Mouse (Mus musculus) hindbrain, postnatal 0 days (tissue): ENCODE measurements around the gene Mcts2. TPM values are rescaled to one million over a fixed set of nuclear protein-coding genes. Genes with fewer than 3 reads are reported as not detected.

Source experiments
- ATAC-seq: fragments of 200-750 bp; cut with Nextera tagmentation; 2 replicates; pipeline ENCODE4 v1.8.0; 2017; ENCODE audit warnings: mild to moderate bottlenecking, moderate TSS enrichment, moderate library complexity
- DNase-seq: peaks from one replicate; pipeline ENCODE4 v3.0.0-alpha.2; 2015; ENCODE audit warnings: low spot score
- H3K27ac ChIP-seq: fragments of 300-500 bp; sonication (generic); 2 replicates; pipeline ENCODE4 v1.5.1; 2014; ENCODE audit warnings: mild to moderate bottlenecking
- H3K27me3 ChIP-seq: fragments of 300-500 bp; sonication (generic); 2 replicates; pipeline ENCODE4 v1.6.1; 2014; ENCODE audit warnings: low read length, mixed read lengths; ENCODE audit not compliant: insufficient read depth
- H3K36me3 ChIP-seq: fragments of 300-500 bp; sonication (generic); 2 replicates; pipeline ENCODE4 v1.6.1; 2014; ENCODE audit warnings: low read length, mixed read lengths; ENCODE audit not compliant: insufficient read depth
- H3K4me1 ChIP-seq: fragments of 300-500 bp; sonication (generic); 2 replicates; pipeline ENCODE4 v1.6.1; 2014; ENCODE audit warnings: antibody characterized with exemption, low read length, mixed read lengths; ENCODE audit not compliant: insufficient read depth
- H3K4me2 ChIP-seq: fragments of 300-500 bp; sonication (generic); 2 replicates; pipeline ENCODE4 v1.6.1; 2014; ENCODE audit warnings: low read depth, mild to moderate bottlenecking, low read length, moderate library complexity, mixed read lengths
- H3K4me3 ChIP-seq: fragments of 300-500 bp; sonication (generic); 2 replicates; pipeline ENCODE4 v1.5.1; 2014; ENCODE audit warnings: low read length
- H3K9ac ChIP-seq: fragments of 300-500 bp; sonication (generic); replicated peaks from 2 replicates; pipeline ENCODE4 v1.6.1; 2014; ENCODE audit warnings: mild to moderate bottlenecking, low read length, moderate library complexity, mixed read lengths
- H3K9me3 ChIP-seq: fragments of 300-500 bp; sonication (generic); 2 replicates; pipeline ENCODE4 v1.6.1; 2016; ENCODE audit warnings: low read length, mixed read lengths
- CTCF ChIP-seq: IDR thresholded peaks from 2 replicates; pipeline ENCODE4 v1.5.1; 2016; ENCODE audit warnings: antibody characterized with exemption, control low read depth, low read depth
- WGBS: fragments of 180-500 bp; shearing (Covaris S2); extraction: QIAGEN DNeasy Blood & Tissue Kit; methylation state at CpG from one replicate; pipeline ENCODE4 v1.1.7; 2014; 5-methylcytosine and 5-hydroxymethylcytosine counted together
- polyA plus RNA-seq: library from polyadenylated mRNA; unstranded; fragments of >200 nt; fragmentation: Nextera tagmentation; extraction: Ambion mirVana; gene quantifications from 2 replicates; pipeline ENCODE4 v1.2.1, GENCODE M21; 2015
- total RNA-seq: library from RNA; depleted of rRNA; stranded (reverse); fragments of >200 nt; gene quantifications from 2 replicates; pipeline ENCODE4 v1.2.3, GENCODE M21; 2014; rRNA removed

Mcts2 gene
- total and polyA plus RNA-seq, 2 experiments from 2014 or later, result 9.0 to 29.4 TPM

GRCm38 (mm10) chr2:152734984-152735383, 48.1 kb downstream of the Mcts2 start:
- TF ChIP-seq CTCF, result no peak
- ATAC-seq (peak; percentile 91), DNase-seq (peak; percentile 96)
- peak overlapping the region; percentile 82 for H3K4me2 ChIP-seq
- peak overlapping the region; percentile 56 for H3K9ac ChIP-seq
- no peaks in the 10 kb centered on the region for H3K36me3 ChIP-seq
- WGBS, result 0% methylated on average over 28 of the region's 28 CpGs
- H3K4me1 ChIP-seq, result peaks cover 9% of the 10 kb centered on the region
- H3K4me3 ChIP-seq, result peak overlapping the region; percentile 44
- no peaks in the 10 kb centered on the region for H3K27me3 ChIP-seq
- H3K9me3 ChIP-seq, result no peaks in the 10 kb centered on the region
- peak overlapping the region; percentile 70 for H3K27ac ChIP-seq

- DNase-seq, result peak; percentile 83
- ATAC-seq, result peak; percentile 73
- Histone ChIP-seq H3K27ac (peak within 1 kb of the TSS; percentile 70), H3K4me2 (peak within 1 kb of the TSS; percentile 82), H3K9ac (peak within 1 kb of the TSS; percentile 56), H3K9me3 (no peaks in the 10 kb centered on the region), H3K4me3 (peak within 1 kb of the TSS; percentile 44), H3K4me1 (peaks cover 8% of the 10 kb centered on the region), H3K36me3 (no peaks in the 10 kb centered on the region), H3K27me3 (no peaks in the 10 kb centered on the region)
- WGBS, result 1% methylated on average over 28 of the region's 28 CpGs
- no peak for TF ChIP-seq CTCF
Observed at GRCm38 (mm10) chr2:152736090-152736601, 49.3 kb downstream of the Mcts2 start, which contains the start of gene Id1. Gene Id1, plus strand, starts transcription at chr2:152736251.

GRCm38 (mm10) chr2:152736748-152737147, 49.9 kb downstream of the Mcts2 start:
- Histone ChIP-seq H3K36me3 (no peaks in the 10 kb centered on the region), H3K27ac (peak overlapping the region; percentile 70), H3K27me3 (no peaks in the 10 kb centered on the region), H3K4me3 (peak overlapping the region; percentile 44), H3K9me3 (no peaks in the 10 kb centered on the region), H3K4me1 (peaks cover 8% of the 10 kb centered on the region), H3K4me2 (peak overlapping the region; percentile 82), H3K9ac (peak overlapping the region; percentile 56)
- peak; percentile 52 for DNase-seq
- ATAC-seq, result no peak
- under 1% methylated on average over 22 of the region's 22 CpGs for WGBS
- TF ChIP-seq CTCF, result no peak

Other genes with a start within 250 kb of the Mcts2 start
- gene Defb23, start 222.4 kb upstream of the Mcts2 start, total RNA-seq, result not detected in 2 replicates
- gene Defb23, start 222.4 kb upstream of the Mcts2 start, polyA plus RNA-seq, result not detected in 2 replicates
- not detected in 2 replicates for gene Defb20, start 210.0 kb upstream of the Mcts2 start, total RNA-seq
- not detected in 2 replicates for gene Defb20, start 210.0 kb upstream of the Mcts2 start, polyA plus RNA-seq
- not detected in 2 replicates for gene Defb22, start 196.9 kb upstream of the Mcts2 start, total RNA-seq
- not detected in 2 replicates for gene Defb22, start 196.9 kb upstream of the Mcts2 start, polyA plus RNA-seq
- not detected in 2 replicates for gene Defb26, start 175.3 kb upstream of the Mcts2 start, total RNA-seq
- not detected in 2 replicates for gene Defb26, start 175.3 kb upstream of the Mcts2 start, polyA plus RNA-seq
- gene Defb28, start 168.8 kb upstream of the Mcts2 start, total RNA-seq, result not detected in 2 replicates
- gene Defb28, start 168.8 kb upstream of the Mcts2 start, polyA plus RNA-seq, result not detected in 2 replicates
- gene Defb29, start 146.9 kb upstream of the Mcts2 start, total RNA-seq, result not detected in 2 replicates
- not detected in 2 replicates for gene Defb29, start 146.9 kb upstream of the Mcts2 start, polyA plus RNA-seq
- not detected in 2 replicates for gene Gm17416, start 117.7 kb upstream of the Mcts2 start, total RNA-seq
- gene Gm17416, start 117.7 kb upstream of the Mcts2 start, polyA plus RNA-seq, result not detected in 2 replicates
- not detected in 2 replicates for gene Defb21, start 114.3 kb upstream of the Mcts2 start, total RNA-seq
- not detected in 2 replicates for gene Defb21, start 114.3 kb upstream of the Mcts2 start, polyA plus RNA-seq
- gene Defb19, start 106.7 kb upstream of the Mcts2 start, total RNA-seq, result not detected in 2 replicates
- gene Defb19, start 106.7 kb upstream of the Mcts2 start, polyA plus RNA-seq, result not detected in 2 replicates
- gene Defb45, start 87.6 kb upstream of the Mcts2 start, total RNA-seq, result not detected in 2 replicates
- not detected in 2 replicates for gene Defb45, start 87.6 kb upstream of the Mcts2 start, polyA plus RNA-seq
- gene Defb36, start 82.7 kb upstream of the Mcts2 start, total RNA-seq, result not detected in 2 replicates
- not detected in 2 replicates for gene Defb36, start 82.7 kb upstream of the Mcts2 start, polyA plus RNA-seq
- not detected in 2 replicates for gene Defb25, start 64.0 kb upstream of the Mcts2 start, total RNA-seq
- gene Defb25, start 64.0 kb upstream of the Mcts2 start, polyA plus RNA-seq, result not detected in 2 replicates
- gene Rem1, start 60.1 kb upstream of the Mcts2 start, total RNA-seq, result 1.0 and 1.1 TPM in 2 replicates
- gene Rem1, start 60.1 kb upstream of the Mcts2 start, polyA plus RNA-seq, result 0.57 and 0.65 TPM in 2 replicates
- 182 and 196 TPM in 2 replicates for gene H13, start 17.6 kb upstream of the Mcts2 start, total RNA-seq
- 162 and 163 TPM in 2 replicates for gene H13, start 17.6 kb upstream of the Mcts2 start, polyA plus RNA-seq
- 142 and 198 TPM in 2 replicates for gene Id1, start 49.2 kb downstream of the Mcts2 start, total RNA-seq
- gene Id1, start 49.2 kb downstream of the Mcts2 start, polyA plus RNA-seq, result 99.3 and 104 TPM in 2 replicates
- gene Cox4i2, start 67.1 kb downstream of the Mcts2 start, total RNA-seq, result 2.1 and 7.1 TPM in 2 replicates
- gene Cox4i2, start 67.1 kb downstream of the Mcts2 start, polyA plus RNA-seq, result 4.8 and 6.1 TPM in 2 replicates
- gene Bcl2l1, start 144.7 kb downstream of the Mcts2 start, total RNA-seq, result 130 and 135 TPM in 2 replicates
- gene Bcl2l1, start 144.7 kb downstream of the Mcts2 start, polyA plus RNA-seq, result 110 and 123 TPM in 2 replicates
- 8.1 and 15.6 TPM in 2 replicates for gene Tpx2, start 160.9 kb downstream of the Mcts2 start, total RNA-seq
- 14.3 and 21.0 TPM in 2 replicates for gene Tpx2, start 160.9 kb downstream of the Mcts2 start, polyA plus RNA-seq
- 0.14 and 0.58 TPM in 2 replicates for gene Mylk2, start 224.3 kb downstream of the Mcts2 start, total RNA-seq
- gene Mylk2, start 224.3 kb downstream of the Mcts2 start, polyA plus RNA-seq, result 0.08 and 0.20 TPM in 2 replicates
- 2.5 and 5.0 TPM in 2 replicates for gene Foxs1, start 246.2 kb downstream of the Mcts2 start, total RNA-seq
- 2.8 TPM in 2 replicates for gene Foxs1, start 246.2 kb downstream of the Mcts2 start, polyA plus RNA-seq